Mouse (Mus musculus): ENCODE data around the gene Gtf2i.

Gtf2i gene

DNA sequence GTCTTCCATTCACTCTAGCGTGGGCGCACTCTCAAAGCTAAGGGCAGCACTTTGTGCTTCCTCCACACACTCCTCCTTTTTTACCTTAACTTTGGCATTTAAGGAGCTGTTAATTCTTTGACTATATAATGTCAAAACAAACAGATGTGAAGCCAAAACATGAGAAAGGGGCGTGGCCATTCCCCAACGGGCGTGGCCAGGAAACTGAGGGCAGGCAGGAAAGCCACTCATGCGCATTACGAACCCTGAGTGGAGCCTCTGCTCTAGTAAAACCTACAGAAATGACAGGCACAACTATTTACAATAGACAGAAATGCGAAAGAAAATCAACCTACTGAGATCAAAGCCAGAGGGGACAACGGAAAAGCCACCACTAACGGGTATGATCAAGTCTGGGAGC lies 39.0 kb downstream of the Gtf2i start:
- no peak for DNase-seq (ENCODE audit: low spot score)

DNA sequence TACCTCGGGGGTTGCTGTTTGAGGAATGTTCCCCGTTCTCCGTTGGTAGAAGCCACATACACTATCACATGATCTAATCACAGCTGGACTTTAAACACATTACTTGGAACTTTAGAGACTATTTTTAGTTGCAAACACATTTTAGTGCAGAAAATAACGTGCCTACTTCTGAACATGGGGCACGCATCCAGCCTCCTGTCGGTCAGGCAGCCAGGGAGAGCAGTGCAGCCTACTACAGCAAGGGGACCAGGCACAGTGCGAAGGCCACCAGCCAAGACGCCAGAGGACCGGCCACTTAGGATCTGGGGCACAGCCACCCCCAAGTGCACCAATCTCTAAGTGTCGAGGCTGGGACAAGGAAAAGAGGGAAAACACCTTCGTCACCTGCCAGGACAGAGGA lies 39.5 kb downstream of the Gtf2i start:
- no peak for DNase-seq (ENCODE audit: low spot score)

DNA sequence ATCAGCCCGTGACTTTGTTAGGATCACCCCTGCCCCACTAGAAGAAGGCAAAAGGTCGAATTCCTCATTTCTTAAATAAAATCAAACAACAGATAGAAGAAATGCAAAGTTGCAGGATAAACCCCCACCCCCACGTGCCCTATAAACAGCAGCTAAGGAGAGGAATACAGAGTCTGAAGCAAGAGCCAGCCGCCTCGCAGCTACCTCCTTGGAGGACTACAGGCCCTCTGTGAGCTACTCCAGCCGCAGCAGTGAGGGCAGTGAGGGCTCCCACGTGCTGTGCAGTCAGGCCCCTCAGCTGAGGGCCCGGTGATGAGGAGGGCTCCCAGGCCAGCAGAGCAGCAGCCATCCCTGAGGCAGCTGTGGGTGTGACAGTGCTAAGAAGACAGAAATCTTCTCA lies 40.8 kb downstream of the Gtf2i start:
- no peak for DNase-seq (ENCODE audit: low spot score)

DNA sequence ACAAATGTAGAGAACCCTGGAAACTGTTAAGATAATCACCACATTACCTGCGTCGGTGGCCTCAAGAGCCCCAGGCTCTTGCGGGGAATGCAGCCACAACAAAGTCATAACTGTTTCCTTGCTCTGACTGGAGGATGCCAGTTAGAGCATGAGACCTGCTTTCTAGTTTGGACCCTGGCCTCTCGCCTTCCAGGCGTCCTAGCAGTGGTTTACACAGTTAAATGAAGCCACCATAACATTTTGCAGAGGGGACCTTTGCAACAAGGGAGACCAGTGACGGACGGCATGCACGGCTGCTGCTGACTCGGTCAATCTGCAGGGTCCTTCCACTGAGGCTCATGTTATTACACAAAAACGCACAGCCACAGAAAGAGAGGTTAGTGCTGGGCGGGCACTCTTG lies 41.8 kb downstream of the Gtf2i start:
- no peak for DNase-seq (ENCODE audit: low spot score)

DNA sequence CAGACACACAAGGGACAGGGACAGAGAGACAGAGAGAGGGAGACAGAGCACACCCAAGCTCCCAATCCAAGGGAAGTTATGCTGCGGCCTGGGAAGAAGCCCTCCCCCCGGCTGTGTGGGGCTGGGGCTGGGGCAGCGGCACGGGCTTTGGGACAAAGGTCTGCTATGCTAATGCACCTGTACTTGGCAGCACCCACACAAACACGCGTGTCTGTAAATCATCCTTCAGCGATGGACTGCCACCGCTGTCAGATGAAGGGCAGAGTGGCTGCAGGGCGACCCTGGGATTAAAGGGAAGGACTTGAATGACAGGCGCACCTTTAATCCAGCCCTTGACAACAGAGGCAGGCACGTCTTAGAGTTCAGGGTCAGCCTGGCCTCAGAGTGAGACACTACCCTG lies 43.1 kb downstream of the Gtf2i start:
- DNase-seq (ENCODE audit: low spot score): no peak

DNA sequence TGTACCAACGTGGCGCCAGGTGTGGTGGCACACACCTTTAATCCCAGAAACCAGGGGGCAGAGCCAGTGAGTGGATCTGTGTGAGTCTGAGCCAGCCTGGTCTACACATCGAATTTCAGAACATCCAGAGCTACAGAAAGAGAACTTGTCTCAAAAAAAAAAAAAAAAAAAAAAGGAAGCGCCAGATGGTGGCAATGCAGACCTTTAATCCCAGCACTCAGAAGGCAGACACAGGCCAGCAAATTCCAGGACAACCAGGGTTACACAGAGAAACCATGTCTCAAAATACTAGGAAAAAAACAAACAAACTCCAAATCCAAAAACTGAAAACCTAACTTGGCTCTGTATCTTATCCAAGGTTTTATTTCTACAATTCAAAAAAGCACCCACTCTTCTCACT lies 44.0 kb downstream of the Gtf2i start:
- no peak for DNase-seq (ENCODE audit: low spot score)

DNA sequence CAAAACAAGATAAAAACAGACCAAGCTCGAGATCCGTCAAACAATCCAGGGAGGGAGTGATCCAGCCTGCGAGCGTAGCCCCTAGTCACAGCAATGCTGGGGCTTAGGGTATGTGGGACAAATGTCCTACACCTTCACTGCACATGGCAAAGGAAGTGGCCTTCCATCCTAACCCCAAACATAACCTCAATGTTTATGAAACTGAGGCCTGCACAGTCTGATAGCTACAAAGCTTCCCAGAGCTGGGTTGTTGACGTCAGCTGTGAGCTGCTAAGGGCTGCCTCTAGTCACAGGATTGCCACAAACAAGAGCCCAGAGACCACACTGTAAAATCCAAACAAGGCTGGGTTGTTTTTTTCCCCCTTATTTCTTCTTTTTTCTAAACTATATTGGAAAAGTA lies 44.8 kb downstream of the Gtf2i start:
- DNase-seq (ENCODE audit: low spot score): no peak

DNA sequence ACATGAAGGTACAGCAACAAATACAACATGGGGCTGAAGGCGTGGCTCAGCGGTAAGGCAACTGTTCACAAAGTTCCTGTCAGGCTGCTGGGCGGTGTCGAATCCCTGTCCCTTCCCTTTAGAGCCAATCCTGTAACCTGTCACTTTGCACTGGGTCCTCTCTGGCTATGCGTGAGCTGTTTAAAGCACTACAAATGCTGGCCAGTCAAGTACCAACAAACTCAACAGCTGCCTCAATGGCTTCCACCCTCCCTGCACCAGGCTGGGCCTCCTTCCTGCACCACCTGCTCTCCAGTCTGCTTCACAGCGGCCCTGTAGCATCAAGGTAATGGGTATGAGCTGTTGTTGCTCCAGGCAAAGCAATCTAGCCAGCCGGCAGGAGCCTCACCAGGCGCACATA lies 45.8 kb downstream of the Gtf2i start:
- no peak for DNase-seq (ENCODE audit: low spot score)

DNA sequence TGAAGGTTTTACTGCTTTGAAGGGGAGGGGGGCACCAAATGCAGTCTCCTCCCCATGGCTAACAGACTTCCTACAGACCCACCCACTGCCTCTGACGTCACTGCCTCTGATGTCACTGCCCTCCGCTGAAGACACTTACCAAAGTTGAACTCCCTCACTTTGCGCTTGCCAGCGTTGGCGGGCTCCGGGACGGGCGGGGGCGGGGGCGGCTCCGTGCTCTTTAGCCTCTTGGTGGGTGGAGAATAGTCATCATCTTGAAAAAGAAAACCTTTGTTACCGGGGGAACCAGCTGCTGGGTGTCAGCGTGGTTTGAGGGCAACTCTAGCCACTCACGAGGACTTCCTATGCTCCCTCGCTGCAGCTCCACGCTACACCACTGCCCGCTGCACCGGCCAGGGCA lies 48.2 kb downstream of the Gtf2i start:
- peak; percentile 49 for DNase-seq (ENCODE audit: low spot score)

DNA sequence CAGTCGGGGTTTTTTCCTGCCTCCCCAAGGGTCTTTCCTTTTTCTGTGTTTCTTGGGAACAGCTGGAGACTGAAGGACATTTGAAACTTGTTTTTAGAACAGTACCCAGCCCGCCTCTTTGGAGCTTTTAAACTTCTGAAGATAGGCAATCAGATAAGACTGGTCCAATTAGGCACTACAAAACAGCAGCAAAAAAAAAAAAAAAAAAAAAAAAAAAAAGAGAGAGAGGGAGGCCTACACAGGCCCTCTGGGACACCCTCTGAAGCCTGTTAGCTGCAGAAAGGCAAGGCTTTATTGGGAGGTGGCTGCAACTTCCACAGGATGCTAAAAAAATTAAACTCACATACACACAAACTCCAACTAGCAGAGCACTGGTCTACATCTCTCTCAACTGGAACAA lies 48.7 kb downstream of the Gtf2i start:
- DNase-seq (ENCODE audit: low spot score): no peak

DNA sequence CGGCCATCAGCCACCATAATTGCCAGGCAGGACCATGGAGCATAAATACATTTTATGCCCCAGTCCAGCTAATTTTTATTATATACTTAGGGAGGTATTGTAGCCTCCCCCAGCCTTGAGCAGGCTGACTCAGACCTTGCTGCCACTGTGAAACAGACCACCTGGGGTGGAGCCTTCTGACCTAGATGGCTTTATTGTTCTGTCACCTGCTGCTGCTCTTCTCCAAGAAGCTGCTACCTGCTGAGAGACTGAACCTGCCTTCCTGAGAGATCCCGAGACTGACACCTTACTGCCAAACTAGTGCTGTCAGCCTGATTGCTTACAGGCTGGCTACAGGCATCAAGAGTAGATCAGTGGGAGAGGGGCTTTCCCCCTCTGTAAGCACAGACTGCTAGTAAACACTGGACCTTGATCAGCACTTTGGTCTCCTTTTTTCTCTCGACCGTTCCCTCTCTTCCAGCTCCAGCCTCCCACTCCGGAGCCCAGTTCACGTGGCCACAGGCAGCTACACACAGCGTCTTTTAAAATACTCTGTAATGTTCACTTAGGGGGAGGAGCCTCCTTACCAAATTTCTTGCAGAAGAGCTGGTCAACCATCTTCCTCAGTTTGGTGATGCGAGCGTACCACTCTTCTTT lies 54.4 kb downstream of the Gtf2i start:
- no peak for DNase-seq (ENCODE audit: low spot score)

DNA sequence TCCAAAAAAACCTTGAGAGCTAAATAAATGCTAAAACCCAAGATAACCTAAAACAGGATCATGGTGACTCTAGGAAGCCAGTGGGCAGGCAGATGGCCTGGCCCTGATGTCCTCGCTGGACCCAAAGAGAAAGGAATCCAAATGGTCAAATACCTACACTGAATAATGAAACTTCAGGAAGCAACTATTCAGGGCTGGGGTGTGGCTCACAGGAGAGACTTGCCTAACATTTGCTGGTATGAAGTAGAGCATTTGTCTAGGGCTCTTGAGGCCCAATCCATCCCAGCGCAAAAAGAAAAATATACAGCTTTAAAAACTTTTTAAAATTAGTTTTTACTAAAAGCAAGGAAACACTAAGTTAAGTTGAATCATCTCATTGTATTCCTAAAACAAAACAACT lies 55.6 kb downstream of the Gtf2i start:
- DNase-seq (ENCODE audit: low spot score): no peak

DNA sequence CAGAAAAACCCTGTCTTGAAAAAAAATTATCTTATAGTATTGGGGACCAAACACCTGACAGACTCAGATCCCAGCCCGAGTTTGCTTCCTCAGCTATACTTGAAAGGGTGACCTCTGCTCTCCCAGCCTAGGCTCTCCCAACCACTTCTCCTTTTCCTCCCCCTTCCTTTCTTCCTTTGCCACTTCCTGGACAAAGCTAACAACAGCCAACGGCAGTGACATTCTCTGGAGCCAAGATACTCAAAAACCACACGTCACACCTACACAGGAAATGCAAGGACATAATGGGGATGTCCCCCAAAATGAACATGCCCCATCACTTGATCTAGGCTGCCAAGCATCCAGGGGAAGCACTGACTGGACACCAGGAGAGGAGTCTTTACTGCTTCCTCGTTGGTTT lies 56.2 kb downstream of the Gtf2i start:
- no peak for DNase-seq (ENCODE audit: low spot score)

DNA sequence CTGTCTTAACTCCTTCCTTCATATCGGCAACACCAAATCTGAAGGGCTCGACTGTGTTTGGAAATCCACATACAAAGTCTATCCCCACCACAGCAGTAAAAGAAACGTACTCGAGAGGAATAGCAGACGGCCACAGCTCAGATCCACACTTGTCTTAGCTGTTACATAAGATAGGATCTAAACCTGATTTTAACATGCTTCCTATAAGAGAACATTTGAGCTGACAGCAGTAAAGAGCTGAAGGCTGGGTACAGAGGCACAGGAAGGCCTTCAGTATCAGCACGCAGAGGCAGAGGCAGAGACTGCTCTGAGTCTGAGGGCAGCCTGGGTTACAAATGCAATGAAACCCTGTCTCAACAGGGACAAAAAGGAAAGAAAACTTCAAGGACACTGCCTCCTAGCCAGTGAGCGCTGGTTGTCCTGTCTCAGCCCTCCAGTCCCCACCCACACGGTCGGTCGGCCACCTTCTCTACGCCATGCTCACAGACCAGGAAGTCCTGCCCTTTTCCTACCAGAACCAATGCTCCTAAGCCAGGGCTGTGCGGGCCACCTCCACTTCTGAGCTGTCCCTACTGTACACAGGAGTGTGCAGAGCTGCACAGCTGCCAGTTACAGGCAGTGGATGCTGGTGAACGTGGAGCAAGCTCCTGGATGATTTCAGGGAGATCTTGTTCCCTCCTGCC lies 57.1 kb downstream of the Gtf2i start:
- no peak for DNase-seq (ENCODE audit: low spot score)

DNA sequence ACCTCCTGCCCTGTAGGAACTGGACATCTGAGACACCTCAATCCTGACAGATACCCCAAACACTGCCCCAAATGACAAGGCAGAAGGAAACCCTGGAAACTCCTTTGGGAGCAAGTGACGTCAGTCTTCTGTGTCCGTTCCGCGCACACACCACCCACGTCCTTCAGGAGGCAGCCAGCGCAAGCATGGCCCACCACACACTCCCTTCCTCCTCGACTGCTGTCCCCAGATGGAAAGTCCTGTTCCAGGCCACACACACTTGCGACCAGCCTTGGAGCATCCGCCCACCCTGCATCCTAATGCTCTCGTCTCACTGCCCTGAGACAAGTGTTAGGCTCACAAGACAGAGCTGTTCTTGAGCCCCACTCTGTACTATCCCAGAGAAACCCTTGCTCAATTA lies 59.3 kb downstream of the Gtf2i start:
- DNase-seq (ENCODE audit: low spot score): no peak

DNA sequence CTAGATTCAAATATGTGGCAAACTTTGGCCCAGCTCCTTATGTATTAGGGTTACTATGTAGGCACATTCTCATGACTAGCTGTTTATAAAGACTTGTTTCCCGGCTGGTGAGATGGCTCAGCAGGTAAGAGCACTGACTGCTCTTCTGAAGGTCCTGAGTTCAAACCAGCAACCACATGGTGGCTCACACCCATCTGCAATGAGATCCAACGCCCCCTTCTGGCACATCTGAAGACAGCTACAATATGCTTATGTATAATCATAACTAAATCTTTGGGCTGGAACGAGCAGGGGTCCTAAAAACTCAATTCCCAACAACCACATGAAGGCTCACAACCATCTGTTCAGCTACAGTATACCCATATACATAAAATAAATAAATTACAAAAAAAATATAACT lies 60.8 kb downstream of the Gtf2i start:
- no peak for DNase-seq (ENCODE audit: low spot score)

DNA sequence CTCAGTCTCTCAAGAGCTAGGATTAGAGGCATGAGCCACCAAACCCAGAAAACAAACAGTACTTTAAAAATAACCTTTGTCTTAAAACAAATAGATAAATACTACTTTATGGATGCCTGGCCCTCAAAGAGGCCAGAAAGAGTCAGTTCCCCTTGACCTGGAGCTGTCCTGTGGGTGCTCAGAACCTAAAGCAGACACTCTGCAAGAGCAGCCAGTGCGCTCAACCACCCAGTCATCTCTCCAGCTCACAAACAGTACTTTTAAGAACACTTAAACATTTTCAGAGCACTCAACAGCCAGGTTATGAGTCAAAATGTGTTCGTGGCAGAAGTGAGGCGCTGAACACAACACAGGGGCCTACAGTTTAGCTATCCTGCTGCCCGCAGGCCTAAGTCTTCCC lies 63.5 kb downstream of the Gtf2i start:
- DNase-seq (ENCODE audit: low spot score): no peak

DNA sequence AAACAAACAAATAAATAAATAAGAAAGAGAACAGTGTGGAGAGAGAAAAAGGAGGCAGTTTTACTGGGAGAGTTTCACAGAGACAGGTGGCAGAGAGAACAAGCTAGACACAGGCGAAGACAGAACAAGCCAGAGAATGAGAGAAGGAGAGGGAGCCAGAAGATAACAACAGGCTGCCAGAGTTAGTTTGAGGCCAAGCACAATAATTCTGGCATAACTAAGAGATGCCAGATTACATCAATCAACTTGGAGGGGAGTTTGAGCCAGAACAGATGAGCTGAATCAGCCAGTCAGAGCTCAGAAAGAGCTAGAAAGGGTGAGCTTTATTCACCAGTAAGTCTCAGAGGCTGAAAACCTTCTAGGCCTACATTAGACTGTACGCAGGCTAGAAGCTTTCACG lies 64.0 kb downstream of the Gtf2i start:
- DNase-seq (ENCODE audit: low spot score): no peak

DNA sequence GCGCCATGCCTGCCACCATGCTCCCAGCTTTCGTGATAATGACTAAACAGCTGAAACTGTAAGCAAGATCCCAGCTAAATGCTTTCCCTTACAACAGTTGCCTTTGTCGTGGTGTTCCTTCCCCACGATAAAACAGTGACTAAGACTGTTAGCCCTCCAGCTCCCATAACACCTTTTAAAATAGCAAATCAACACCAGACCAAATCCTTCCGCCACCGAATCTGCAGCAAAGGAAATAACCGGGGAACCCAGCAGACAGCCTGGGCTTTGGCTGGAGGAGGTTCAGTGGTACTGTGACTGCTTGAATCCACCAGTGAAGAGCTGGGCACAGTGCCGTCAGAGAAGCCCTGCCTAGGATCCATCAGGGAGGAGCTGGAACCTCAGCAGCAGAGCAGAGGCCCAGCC lies 65.3 kb downstream of the Gtf2i start:
- no peak for DNase-seq (ENCODE audit: low spot score)

DNA sequence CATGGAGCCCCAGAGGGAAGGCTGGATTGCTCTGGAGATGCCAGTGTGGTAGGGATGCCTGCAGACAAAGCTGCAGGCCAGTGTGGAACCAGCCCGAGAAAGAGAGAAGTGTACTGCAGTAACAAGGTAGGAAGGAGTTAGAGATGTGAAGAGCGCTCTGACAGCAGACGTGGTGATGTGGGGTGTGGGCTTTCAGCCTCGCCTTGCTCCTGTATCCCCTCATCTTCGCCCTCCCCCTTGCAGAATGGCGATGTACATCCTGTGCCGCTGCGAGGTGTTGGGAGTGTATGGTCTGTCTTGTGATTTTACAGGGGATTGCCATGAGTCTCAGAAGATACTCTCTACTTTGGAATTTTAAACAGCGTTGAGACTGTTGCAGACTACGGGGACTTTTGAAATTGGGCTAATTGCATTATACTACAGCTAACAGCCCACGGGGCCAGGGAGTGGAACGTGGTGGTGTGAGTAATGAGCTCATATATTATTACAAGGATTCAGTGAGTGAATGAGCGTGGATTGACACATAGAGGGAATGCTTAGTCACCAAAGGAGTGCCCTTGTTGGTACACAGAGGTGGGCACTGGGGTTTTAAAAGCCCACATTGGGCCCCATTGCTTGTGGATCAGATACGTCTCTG lies 65.8 kb downstream of the Gtf2i start:
- DNase-seq (ENCODE audit: low spot score): no peak

DNA sequence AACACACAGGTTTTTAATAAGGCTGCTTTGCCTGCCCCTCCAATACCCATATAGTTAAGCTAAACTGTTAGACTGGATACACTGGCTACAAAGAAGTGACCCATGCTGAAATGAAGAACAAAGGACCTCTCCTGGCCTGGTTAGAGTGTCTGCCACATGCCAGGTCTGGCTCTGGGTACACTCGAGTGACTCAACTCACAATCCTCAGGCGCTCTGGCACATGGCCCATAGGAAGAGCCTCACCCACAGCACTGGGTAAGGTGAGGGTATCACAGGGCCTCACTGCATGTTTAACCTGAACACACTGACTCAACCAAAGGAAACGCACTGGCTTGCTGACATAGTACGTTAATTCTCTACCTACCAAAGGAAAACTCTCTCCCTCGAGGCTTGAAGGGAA lies 68.4 kb downstream of the Gtf2i start:
- DNase-seq (ENCODE audit: low spot score): no peak

DNA sequence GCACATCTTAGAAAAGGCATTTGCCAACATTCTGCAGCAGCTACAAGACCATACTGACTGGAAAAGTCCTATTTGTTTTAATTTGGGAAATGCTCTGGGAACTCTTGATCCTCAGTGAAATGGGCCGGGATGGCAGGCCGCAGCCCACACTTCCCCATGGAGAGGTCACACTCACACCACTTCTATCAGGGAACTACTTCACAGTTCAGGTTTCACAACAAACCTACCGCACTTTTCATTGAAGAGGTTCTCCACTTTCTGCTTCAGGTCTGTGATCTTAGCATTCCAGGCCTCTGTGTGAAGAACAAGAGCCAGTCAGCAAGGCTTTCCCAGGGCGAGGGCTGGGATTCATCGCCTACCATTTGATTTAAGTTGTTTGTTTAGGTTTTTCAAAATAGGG lies 69.7 kb downstream of the Gtf2i start:
- no peak for DNase-seq (ENCODE audit: low spot score)

DNA sequence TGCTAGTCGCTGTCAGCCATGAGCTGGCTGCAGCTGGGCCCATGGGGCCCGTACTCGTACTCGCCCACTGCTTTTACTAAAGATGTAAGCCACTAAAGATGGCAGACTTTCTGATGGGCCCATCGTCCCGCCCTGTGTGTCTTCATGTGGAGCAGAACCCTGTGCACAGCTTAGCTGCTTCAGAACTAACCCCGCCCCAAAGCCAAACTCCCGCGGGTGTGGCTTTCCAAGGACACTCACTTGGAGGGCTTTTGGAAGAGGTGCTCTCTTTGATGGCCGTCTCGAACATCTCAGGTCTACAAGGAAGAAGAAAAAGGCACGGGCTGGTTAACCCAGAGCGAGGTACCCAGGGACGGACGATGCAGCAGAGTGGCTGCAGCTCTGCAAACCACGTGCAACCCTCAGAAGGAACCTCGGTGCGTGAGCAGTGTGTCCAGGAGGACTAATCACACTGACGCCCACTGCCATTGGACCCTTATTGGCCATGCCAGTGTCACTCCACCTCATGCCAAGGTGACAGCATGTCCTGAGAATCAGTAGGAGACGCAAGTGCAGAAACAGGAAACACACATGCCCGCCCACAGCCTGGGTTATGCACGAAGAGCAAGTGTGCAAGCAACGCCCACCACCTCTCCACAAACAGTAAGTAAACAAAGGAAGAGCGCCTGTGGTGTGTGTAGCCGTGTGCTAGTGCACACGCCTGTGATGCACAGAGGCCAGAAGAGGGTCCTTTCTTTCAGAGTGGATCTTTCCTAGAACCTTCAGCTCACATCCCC lies 70.7 kb downstream of the Gtf2i start:
- no peak for DNase-seq (ENCODE audit: low spot score)

Data from spleen, adult 12 weeks (tissue).